Mouse (Mus musculus) inflammation-experienced regulatory T-cells, adult 16 weeks (primary cell): ENCODE data around the gene Acrbp. TPM values are rescaled to one million over a fixed set of nuclear protein-coding genes. Genes with fewer than 3 reads are reported as not detected.

Experiments
- polyA plus RNA-seq: library from polyadenylated mRNA; unstranded; fragments of 100-300 nt; shearing (Covaris generic); gene quantifications from one replicate; pipeline ENCODE4 v1.2.1, GENCODE M21; 2017

Gene Acrbp
- 26.6 TPM for polyA plus RNA-seq

GRCm38 (mm10) chr6:125049678-125050077 is at the start of gene Acrbp:
Gene Acrbp, plus strand, starts transcription at chr6:125049689.

GRCm38 (mm10) chr6:125009129-125009180 is 40.5 kb upstream of the Acrbp start, which contains the start of gene Zfp384:
Gene Zfp384, plus strand, starts transcription at chr6:125009145.

GRCm38 (mm10) chr6:125039533-125040153 is 9.8 kb upstream of the Acrbp start, which contains the start of gene Ing4:
Gene Ing4, plus strand, starts transcription at chr6:125039760.

GRCm38 (mm10) chr6:125067571-125067995 is 18.1 kb downstream of the Acrbp start, which contains the start of gene Lpar5:
Gene Lpar5, plus strand, starts transcription at chr6:125067920.

GRCm38 (mm10) chr6:125095391-125096278 is 46.1 kb downstream of the Acrbp start, which contains the start of gene Chd4:
Gene Chd4, plus strand, starts transcription at chr6:125095981.

Other genes with a start within 250 kb of the Acrbp start
- 8.8 TPM for gene Spsb2, start 241.0 kb upstream of the Acrbp start, polyA plus RNA-seq
- gene Tpi1, start 235.4 kb upstream of the Acrbp start, polyA plus RNA-seq: 134 TPM
- 143 TPM for gene Usp5, start 220.2 kb upstream of the Acrbp start, polyA plus RNA-seq
- 8.5 TPM for gene Cdca3, start 220.1 kb upstream of the Acrbp start, polyA plus RNA-seq
- not detected for gene Gnb3, start 209.4 kb upstream of the Acrbp start, polyA plus RNA-seq
- not detected for gene P3h3, start 191.9 kb upstream of the Acrbp start, polyA plus RNA-seq
- gene Gpr162, start 185.7 kb upstream of the Acrbp start, polyA plus RNA-seq: 0.39 TPM
- 304 TPM for gene Cd4, start 161.5 kb upstream of the Acrbp start, polyA plus RNA-seq
- gene Lag3, start 138.0 kb upstream of the Acrbp start, polyA plus RNA-seq: 5.8 TPM
- 11.1 TPM for gene Ptms, start 129.6 kb upstream of the Acrbp start, polyA plus RNA-seq
- 189 TPM for gene Mlf2, start 118.3 kb upstream of the Acrbp start, polyA plus RNA-seq
- gene Cops7a, start 84.2 kb upstream of the Acrbp start, polyA plus RNA-seq: 105 TPM
- gene Pianp, start 53.0 kb upstream of the Acrbp start, polyA plus RNA-seq: not detected
- 25.6 TPM for gene Zfp384, start 40.5 kb upstream of the Acrbp start, polyA plus RNA-seq
- gene Ing4, start 9.9 kb upstream of the Acrbp start, polyA plus RNA-seq: 85.5 TPM
- 22.2 TPM for gene Lpar5, start 18.2 kb downstream of the Acrbp start, polyA plus RNA-seq
- 73.6 TPM for gene Chd4, start 46.3 kb downstream of the Acrbp start, polyA plus RNA-seq
- 72.9 TPM for gene Nop2, start 82.2 kb downstream of the Acrbp start, polyA plus RNA-seq
- gene Iffo1, start 95.6 kb downstream of the Acrbp start, polyA plus RNA-seq: 16.7 TPM
- 293 TPM for gene Gapdh, start 116.8 kb downstream of the Acrbp start, polyA plus RNA-seq
- 34.1 TPM for gene Ncapd2, start 142.0 kb downstream of the Acrbp start, polyA plus RNA-seq
- 110 TPM for gene Mrpl51, start 142.1 kb downstream of the Acrbp start, polyA plus RNA-seq
- gene Vamp1, start 165.9 kb downstream of the Acrbp start, polyA plus RNA-seq: 71.4 TPM
- gene Tapbpl, start 182.2 kb downstream of the Acrbp start, polyA plus RNA-seq: 157 TPM
- 712 TPM for gene Cd27, start 187.3 kb downstream of the Acrbp start, polyA plus RNA-seq
- gene Tuba3a, start 236.4 kb downstream of the Acrbp start, polyA plus RNA-seq: 1.6 TPM